Mouse (Mus musculus) G1E (cell line): ENCODE measurements around the gene Mamstr.

Experiments
- CTCF ChIP-seq: IDR thresholded peaks from 2 replicates; pipeline ENCODE4 v1.5.1; 2012; ENCODE audit warnings: low read depth, low read length, inconsistent platforms, mixed read lengths
- GATA1 ChIP-seq: IDR thresholded peaks from 2 replicates; pipeline ENCODE4 v1.6.1; 2012; ENCODE audit warnings: borderline replicate concordance, low read length, inconsistent platforms, mixed read lengths
- POLR2AphosphoS5 ChIP-seq: IDR thresholded peaks from 2 replicates; pipeline ENCODE4 v1.6.1; 2012; ENCODE audit warnings: low read depth, low read length, inconsistent platforms; ENCODE audit not compliant: insufficient replicate concordance
- TAL1 ChIP-seq: conservative IDR thresholded peaks from 2 replicates; pipeline ENCODE4 v1.6.1; 2012; ENCODE audit warnings: low read depth, low read length, inconsistent platforms, mixed read lengths

- no peak for TF ChIP-seq CTCF
- TF ChIP-seq GATA1: no peak
- TF ChIP-seq POLR2AphosphoS5: no peak
- TF ChIP-seq TAL1: no peak
These were observed 16.3 kb upstream of the Mamstr start for GRCm38 (mm10) chr7:45623507-45623906.
